Mouse (Mus musculus): ENCODE results near the gene Acot8.

Gene Acot8

GRCm38 (mm10) chr2:164781876-164782275 lies 22.8 kb downstream of the Acot8 start:
- no peak for DNase-seq (ENCODE audit: low spot score)

GRCm38 (mm10) chr2:164779481-164780086 lies 25.1 kb downstream of the Acot8 start, which contains the start of gene Tnnc2:
Tnnc2 (minus strand) TSS chr2:164779967.
- DNase-seq (ENCODE audit: low spot score): no peak

GRCm38 (mm10) chr2:164778809-164779208 lies 25.9 kb downstream of the Acot8 start:
- DNase-seq (ENCODE audit: low spot score): no peak

- DNase-seq (ENCODE audit: low spot score): no peak
Measured at GRCm38 (mm10) chr2:164778015-164778287, 26.7 kb downstream of the Acot8 start.

DNA sequence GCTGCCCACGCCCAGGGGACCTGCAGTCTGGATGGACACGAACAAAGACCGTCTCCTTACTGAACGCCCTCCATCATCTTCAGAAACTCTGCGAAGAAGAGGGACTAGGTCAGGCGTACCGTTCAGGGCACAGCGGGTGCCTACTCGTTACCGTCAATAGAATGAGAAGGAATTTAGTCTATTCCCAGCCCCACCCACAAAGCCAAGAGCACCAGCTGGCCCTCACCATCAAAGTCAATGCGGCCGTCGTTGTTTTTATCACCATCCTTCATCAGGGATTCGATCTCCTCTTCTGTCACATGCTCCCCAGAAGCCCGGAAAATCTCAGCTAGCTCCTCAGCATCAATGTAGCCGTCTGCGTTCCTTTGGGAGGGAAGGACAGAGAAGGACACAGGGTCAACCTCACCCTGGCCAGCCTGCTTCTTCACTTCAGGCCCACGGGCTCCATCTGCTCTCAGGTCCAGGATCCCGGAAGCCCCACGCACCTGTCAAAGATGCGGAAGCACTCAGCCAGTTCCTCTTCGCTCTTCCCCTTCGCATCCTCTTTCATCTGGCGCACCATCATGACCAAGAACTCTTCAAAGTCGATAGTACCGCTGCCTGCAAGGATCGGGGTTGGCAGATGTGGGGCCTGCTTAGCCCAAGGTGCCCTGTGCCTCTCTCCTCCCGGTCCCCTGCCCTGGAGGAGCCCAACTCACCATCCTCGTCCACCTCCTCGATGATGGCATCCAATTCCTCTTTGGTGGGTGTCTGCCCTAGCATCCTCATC lies 27.3 kb downstream of the Acot8 start:
- DNase-seq (ENCODE audit: low spot score): no peak

GRCm38 (mm10) chr2:164776801-164777200 lies 27.9 kb downstream of the Acot8 start:
- DNase-seq (ENCODE audit: low spot score): no peak

DNA sequence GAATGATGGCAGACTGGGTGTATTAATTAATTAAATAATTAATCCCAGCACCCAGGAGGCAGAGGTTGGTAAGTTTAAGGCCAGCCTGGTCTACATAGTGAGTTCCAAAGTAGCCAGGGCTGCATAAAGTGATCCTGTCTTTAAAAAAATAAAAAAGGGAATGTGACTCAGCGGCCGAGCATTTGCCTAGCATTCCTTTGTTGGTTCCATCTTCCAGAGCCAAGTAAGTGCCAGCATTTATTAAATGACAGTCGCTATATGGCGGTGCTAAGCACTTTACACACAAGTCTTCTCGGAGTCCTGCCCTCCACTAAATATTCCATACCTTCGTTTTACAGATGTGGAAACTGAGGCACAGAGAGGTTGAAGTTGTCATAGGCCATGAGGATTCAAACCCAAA lies 28.6 kb downstream of the Acot8 start:
- no peak for DNase-seq (ENCODE audit: low spot score)

GRCm38 (mm10) chr2:164773989-164774364 lies 30.7 kb downstream of the Acot8 start:
- DNase-seq (ENCODE audit: low spot score): peak; percentile 54

GRCm38 (mm10) chr2:164773229-164773988 lies 31.3 kb downstream of the Acot8 start:
- no peak for DNase-seq (ENCODE audit: low spot score)

DNA sequence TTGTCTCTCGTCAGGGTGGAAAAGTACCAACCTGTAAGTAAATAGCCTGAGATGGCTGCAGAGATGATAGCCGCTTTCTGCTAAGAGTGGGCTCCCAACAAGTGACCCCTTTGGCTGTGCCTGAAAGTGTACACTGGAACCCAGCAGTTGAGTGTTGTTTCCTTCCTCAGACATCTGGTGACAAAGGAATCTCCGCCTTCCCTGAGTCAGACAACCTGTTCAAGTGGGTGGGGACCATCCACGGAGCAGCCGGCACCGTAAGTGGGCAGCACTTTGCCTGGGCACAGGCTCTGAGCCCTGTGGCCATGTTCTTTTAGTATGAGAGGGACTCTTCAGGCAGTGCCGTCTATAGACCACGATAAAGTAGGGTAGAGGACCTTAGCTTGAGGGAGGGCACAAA lies 33.6 kb downstream of the Acot8 start:
- DNase-seq (ENCODE audit: low spot score): no peak

DNA sequence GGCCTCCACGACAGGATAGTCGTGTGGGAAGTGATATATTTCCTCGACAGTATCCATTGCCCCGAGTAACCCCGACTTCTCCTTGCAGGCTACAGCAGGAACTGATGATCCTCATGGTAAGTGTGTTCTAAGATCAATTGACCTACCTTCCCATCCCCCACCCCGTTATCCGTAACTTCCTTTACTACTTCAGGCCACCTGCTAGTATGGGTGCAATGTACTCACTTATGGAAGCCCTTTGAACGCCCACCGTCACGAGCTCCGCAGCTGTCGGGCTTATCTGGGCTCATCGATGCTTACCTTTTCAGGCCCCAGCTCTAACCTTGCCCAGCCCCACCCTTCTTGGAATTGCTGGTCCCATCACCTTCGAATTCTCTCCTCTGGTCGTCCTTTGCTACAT lies 34.4 kb downstream of the Acot8 start:
- DNase-seq (ENCODE audit: low spot score): no peak

DNA sequence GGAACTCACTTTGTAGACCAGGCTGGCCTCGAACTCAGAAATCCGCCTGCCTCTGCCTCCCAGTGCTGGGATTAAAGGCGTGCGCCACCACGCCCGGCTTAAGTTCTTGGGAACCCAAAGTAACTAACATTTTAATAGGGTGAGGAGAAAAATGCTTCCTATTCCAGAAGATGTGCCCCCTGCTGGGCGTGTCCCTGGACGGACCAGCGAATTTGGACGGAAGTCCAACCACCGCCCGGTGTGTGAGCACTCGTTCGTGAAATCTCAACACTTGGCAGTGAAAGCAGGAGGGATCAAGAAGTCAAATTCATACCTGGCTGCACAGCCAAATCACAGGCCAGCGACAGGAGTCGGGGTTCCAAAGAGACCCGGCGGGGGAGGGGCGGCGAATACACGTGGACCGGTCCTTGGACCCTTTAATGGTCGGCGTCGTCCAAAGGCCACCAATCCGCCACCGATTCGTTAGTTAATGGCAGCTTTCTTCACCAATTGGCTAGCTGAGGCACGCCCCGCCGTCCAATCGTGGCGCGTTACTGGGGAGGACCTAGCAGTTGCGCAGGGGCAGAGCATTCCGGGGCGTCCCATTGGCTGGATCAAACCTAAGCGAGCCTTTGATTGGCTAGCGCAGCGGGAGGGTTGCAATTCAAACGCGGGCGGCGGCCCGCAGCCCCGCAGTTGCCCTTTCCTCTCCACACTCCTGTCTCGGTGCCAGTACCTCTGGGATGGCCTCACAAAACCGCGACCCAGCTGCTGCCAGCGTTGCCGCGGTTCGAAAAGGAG lies 35.2 kb downstream of the Acot8 start, which contains the start of gene Ube2c:
Gene Ube2c, plus strand, starts transcription at position 641 of the 780 bp plus-strand sequence.
- DNase-seq (ENCODE audit: low spot score): peak; percentile 99

DNA sequence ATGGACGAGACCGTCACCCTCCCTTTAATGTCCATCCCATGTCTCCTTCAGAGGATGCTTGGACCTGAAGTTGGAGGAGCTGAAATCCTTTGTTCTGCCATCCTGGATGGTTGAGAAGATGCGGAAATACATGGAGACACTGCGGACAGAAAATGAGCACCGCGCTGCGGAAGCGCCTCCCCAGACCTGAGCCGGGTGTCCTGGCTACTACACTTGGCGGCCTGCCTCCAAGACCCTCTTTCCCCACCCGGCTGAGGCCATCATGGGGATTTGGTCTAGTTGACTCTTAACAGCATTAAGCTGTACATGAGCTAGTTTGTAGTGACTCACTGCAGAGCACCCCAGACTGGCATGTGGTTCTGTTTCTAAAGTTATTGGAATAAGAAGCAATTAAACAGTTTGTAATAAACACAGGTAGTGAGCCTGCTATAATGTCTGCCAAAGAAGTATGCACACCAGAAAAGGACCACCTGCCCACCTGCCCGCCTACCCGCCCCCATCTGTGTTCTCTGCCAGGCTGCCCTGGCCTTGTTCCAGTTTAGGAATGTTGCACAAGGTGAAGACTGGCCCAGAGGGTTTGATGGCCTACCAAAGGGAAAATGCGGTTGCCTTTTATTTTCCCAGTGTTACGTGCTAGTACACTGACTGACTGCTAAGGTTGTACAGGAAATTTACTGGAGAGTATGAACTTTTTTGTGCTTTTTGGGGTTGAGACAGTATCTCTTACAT lies 36.7 kb downstream of the Acot8 start:
- DNase-seq (ENCODE audit: low spot score): no peak

- no peak for DNase-seq (ENCODE audit: low spot score)
Measured at GRCm38 (mm10) chr2:164765841-164766240, 38.8 kb downstream of the Acot8 start.

GRCm38 (mm10) chr2:164762593-164762992 lies 42.1 kb downstream of the Acot8 start:
- no peak for DNase-seq (ENCODE audit: low spot score)

- no peak for DNase-seq (ENCODE audit: low spot score)
Measured at GRCm38 (mm10) chr2:164761971-164762370, 42.7 kb downstream of the Acot8 start.

DNA sequence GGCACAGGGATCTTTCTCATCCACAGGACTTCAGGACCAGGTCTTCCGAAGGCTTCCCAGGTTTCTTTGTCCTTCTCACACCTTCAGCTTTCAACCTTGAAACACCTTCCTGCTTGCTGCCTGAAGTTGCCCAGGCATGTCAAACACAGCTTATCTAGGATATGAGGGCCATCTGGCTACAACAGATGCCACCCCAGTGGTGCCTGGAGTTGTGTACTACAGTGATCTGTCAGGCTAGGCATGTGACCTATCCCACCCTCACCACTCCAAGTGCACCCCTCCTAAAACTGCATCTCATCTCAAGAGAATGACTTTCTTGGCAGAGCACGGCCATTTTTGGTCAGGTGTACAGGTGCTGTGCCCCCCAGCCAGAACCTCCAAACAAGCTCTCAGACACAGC lies 43.2 kb downstream of the Acot8 start:
- DNase-seq (ENCODE audit: low spot score): no peak

DNA sequence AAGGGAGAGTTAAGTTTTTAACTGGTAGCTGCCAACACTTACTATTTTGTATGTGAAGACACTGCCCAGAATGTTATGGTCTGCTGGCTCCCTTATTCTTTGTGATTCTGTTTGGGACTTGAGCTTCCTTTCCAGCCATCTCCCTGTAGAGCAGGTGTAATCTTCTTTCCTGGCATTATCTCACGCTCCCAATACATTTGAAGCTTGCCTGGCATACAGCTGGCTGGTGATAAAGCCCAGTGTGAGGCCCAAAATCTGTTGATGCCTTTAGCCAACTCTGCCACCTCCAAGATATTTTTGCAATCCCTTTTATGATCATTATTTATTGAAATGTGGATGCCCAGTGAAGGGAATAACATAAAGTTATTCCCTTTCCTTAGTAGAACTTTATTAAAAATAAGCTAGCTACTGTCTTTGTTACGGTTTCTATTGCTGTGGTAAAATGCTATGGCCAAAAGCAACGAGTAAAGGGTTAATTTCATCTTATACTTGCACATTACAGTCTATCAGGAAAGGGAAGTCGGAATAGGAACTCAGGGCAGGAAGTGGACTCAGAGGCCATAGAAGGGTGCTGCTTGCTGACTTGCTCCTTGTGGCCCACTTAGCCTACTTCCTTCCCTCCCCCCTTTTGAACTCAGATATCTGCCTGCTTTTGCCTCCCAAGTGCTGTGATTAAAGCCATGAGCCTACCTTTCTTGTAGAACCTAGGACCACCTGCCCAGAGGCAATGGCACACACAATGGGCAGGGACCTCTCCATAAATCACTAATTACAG lies 44.4 kb downstream of the Acot8 start:
- no peak for DNase-seq (ENCODE audit: low spot score)

GRCm38 (mm10) chr2:164758692-164759091 lies 46.0 kb downstream of the Acot8 start:
- no peak for DNase-seq (ENCODE audit: low spot score)

DNA sequence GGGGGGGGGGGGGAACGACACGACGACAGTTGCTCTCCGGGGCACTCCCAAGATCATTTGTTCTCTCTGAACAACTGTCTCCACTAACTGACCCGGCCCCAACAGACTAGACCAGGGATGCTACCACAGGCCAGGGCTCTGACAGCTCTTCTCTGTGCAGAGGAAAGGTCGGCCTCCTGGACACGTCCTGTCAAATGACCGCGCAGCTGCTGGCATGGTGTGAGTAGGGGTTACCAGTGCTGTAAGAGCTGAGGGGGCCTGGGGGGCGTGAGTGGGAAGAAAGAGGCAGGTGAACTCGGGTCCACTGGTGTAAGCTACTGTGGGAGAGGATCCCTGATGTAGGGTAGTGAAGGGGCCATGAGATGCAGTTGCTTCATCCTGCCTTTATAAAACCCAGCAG lies 46.8 kb downstream of the Acot8 start:
- no peak for DNase-seq (ENCODE audit: low spot score)

DNA sequence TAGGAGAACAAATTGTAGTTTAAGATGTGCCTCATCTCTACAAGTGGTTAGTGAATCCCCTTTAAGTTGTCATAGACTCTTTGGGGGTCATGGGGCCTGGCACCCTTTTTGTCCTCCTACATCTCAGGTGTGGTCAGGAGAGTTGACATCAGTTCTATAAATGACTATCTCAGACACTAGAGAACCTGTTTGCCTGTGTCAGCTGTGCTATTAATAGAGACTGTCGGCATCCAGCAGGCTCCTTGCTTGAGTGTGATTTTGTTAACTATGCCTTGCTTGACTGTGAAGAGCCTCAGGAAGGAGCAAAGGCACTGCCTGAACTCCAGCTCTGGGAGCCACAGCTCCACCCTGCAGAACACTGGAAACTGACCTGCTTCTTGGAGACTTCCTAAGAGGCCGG lies 49.9 kb downstream of the Acot8 start:
- DNase-seq (ENCODE audit: low spot score): no peak
